Mouse (Mus musculus): ENCODE data around the gene Slc25a22. TPM values are rescaled to one million over a fixed set of nuclear protein-coding genes. Genes with fewer than 3 reads are reported as not detected.

Gene Slc25a22
- polyA plus RNA-seq, 1 experiment = 328 TPM

GRCm38 (mm10) chr7:141442199-141442598 is 4.5 kb upstream of the Slc25a22 start:
- Histone ChIP-seq H3K4me3 (replicated peaks; ENCODE audit: insufficient read depth, low read depth, low read length) (no peak overlapping the region), H3K27me3 (ENCODE audit: control insufficient read depth, insufficient read depth, low read length) (no peaks in the 10 kb centered on the region), H3K4me1 (ENCODE audit: control insufficient read depth, insufficient read depth, low read length) (peaks cover 26% of the 10 kb centered on the region), H3K27ac (ENCODE audit: insufficient read depth, low read length) (no peak overlapping the region)
- TF ChIP-seq POLR2A (IDR thresholded peaks at IDR 0.05; ENCODE audit: borderline replicate concordance, insufficient read depth, low read length) = no peak
- no peak for TF ChIP-seq CTCF (IDR thresholded peaks at IDR 0.05; ENCODE audit: borderline replicate concordance, insufficient read depth, low read depth, low read length)
- 88% methylated on average over 13 of the region's 13 CpGs for WGBS
- DNase-seq = peak in 1 of 2 experiments; percentile 8

- DNase-seq = peak in 1 of 2 experiments; percentile 17
- H3K4me1 ChIP-seq (ENCODE audit: control insufficient read depth, insufficient read depth, low read length) = peaks cover 26% of the 10 kb centered on the region
- no peak overlapping the region for H3K4me3 ChIP-seq (replicated peaks; ENCODE audit: insufficient read depth, low read depth, low read length)
- no peak overlapping the region for H3K27ac ChIP-seq (ENCODE audit: insufficient read depth, low read length)
- WGBS = 93% methylated on average over 9 of the region's 9 CpGs
- H3K27me3 ChIP-seq (ENCODE audit: control insufficient read depth, insufficient read depth, low read length) = no peaks in the 10 kb centered on the region
- TF ChIP-seq POLR2A (IDR thresholded peaks at IDR 0.05; ENCODE audit: borderline replicate concordance, insufficient read depth, low read length) (no peak), CTCF (IDR thresholded peaks at IDR 0.05; ENCODE audit: borderline replicate concordance, insufficient read depth, low read depth, low read length) (no peak)
Measured at GRCm38 (mm10) chr7:141441460-141441859, 3.8 kb upstream of the Slc25a22 start.

GRCm38 (mm10) chr7:141440613-141441012 is 2.9 kb upstream of the Slc25a22 start:
- no peak overlapping the region for H3K27ac ChIP-seq (ENCODE audit: insufficient read depth, low read length)
- peaks cover 31% of the 10 kb centered on the region for H3K4me1 ChIP-seq (ENCODE audit: control insufficient read depth, insufficient read depth, low read length)
- H3K4me3 ChIP-seq (replicated peaks; ENCODE audit: insufficient read depth, low read depth, low read length) = no peak overlapping the region
- TF ChIP-seq POLR2A (IDR thresholded peaks at IDR 0.05; ENCODE audit: borderline replicate concordance, insufficient read depth, low read length) (no peak), CTCF (IDR thresholded peaks at IDR 0.05; ENCODE audit: borderline replicate concordance, insufficient read depth, low read depth, low read length) (peak; percentile 80)
- 18% methylated on average over 6 of the region's 6 CpGs for WGBS
- H3K27me3 ChIP-seq (ENCODE audit: control insufficient read depth, insufficient read depth, low read length) = no peaks in the 10 kb centered on the region
- peak; percentile 70 to 72 for DNase-seq

GRCm38 (mm10) chr7:141439811-141440210 is 2.1 kb upstream of the Slc25a22 start:
- 94% methylated on average over 11 of the region's 11 CpGs for WGBS
- Histone ChIP-seq H3K27ac (ENCODE audit: insufficient read depth, low read length) (no peak overlapping the region), H3K4me1 (ENCODE audit: control insufficient read depth, insufficient read depth, low read length) (peaks cover 32% of the 10 kb centered on the region), H3K27me3 (ENCODE audit: control insufficient read depth, insufficient read depth, low read length) (no peaks in the 10 kb centered on the region), H3K4me3 (replicated peaks; ENCODE audit: insufficient read depth, low read depth, low read length) (no peak overlapping the region)
- DNase-seq = peak; percentile 21 to 32
- TF ChIP-seq POLR2A (IDR thresholded peaks at IDR 0.05; ENCODE audit: borderline replicate concordance, insufficient read depth, low read length) = no peak
- TF ChIP-seq CTCF (IDR thresholded peaks at IDR 0.05; ENCODE audit: borderline replicate concordance, insufficient read depth, low read depth, low read length) = no peak

GRCm38 (mm10) chr7:141439140-141439679 is 1.5 kb upstream of the Slc25a22 start:
- peak in 1 of 2 experiments; percentile 25 for DNase-seq
- no peak overlapping the region for H3K4me3 ChIP-seq (replicated peaks; ENCODE audit: insufficient read depth, low read depth, low read length)
- WGBS = 86% methylated on average over 10 of the region's 10 CpGs
- TF ChIP-seq CTCF (IDR thresholded peaks at IDR 0.05; ENCODE audit: borderline replicate concordance, insufficient read depth, low read depth, low read length) (no peak), POLR2A (IDR thresholded peaks at IDR 0.05; ENCODE audit: borderline replicate concordance, insufficient read depth, low read length) (no peak)
- H3K4me1 ChIP-seq (ENCODE audit: control insufficient read depth, insufficient read depth, low read length) = peaks cover 32% of the 10 kb centered on the region
- 0 out of 2 replicates have a peak overlapping the region, but pooled peaks have one; percentile 22 for H3K27ac ChIP-seq (ENCODE audit: insufficient read depth, low read length)
- no peaks in the 10 kb centered on the region for H3K27me3 ChIP-seq (ENCODE audit: control insufficient read depth, insufficient read depth, low read length)

- DNase-seq = peak; percentile 82 to 91
- no peaks in the 10 kb centered on the region for H3K27me3 ChIP-seq (ENCODE audit: control insufficient read depth, insufficient read depth, low read length)
- peaks cover 32% of the 10 kb centered on the region for H3K4me1 ChIP-seq (ENCODE audit: control insufficient read depth, insufficient read depth, low read length)
- peak overlapping the region; percentile 99 for H3K27ac ChIP-seq (ENCODE audit: insufficient read depth, low read length)
- TF ChIP-seq POLR2A (IDR thresholded peaks at IDR 0.05; ENCODE audit: borderline replicate concordance, insufficient read depth, low read length) (no peak), CTCF (IDR thresholded peaks at IDR 0.05; ENCODE audit: borderline replicate concordance, insufficient read depth, low read depth, low read length) (no peak)
- WGBS = 16% methylated on average over 12 of the region's 12 CpGs
- no peak overlapping the region for H3K4me3 ChIP-seq (replicated peaks; ENCODE audit: insufficient read depth, low read depth, low read length)
Measured at GRCm38 (mm10) chr7:141438201-141438968, 693 bp upstream of the Slc25a22 start.

- Histone ChIP-seq H3K27ac (ENCODE audit: insufficient read depth, low read length) (no peak overlapping the region; the same call in 1 of the 2 replicates), H3K27me3 (ENCODE audit: control insufficient read depth, insufficient read depth, low read length) (no peaks in the 10 kb centered on the region), H3K4me3 (replicated peaks; ENCODE audit: insufficient read depth, low read depth, low read length) (peak overlapping the region; percentile 98), H3K4me1 (ENCODE audit: control insufficient read depth, insufficient read depth, low read length) (peaks cover 40% of the 10 kb centered on the region)
- WGBS = 20% methylated on average over 2 of the region's 2 CpGs
- no peak for TF ChIP-seq CTCF (IDR thresholded peaks at IDR 0.05; ENCODE audit: borderline replicate concordance, insufficient read depth, low read depth, low read length)
- TF ChIP-seq POLR2A (IDR thresholded peaks at IDR 0.05; ENCODE audit: borderline replicate concordance, insufficient read depth, low read length) = no peak
- DNase-seq = peak in 1 of 2 experiments; percentile 18
Measured at GRCm38 (mm10) chr7:141436523-141436892, 1.2 kb downstream of the Slc25a22 start.

Measured in cerebellum, adult 2 months (tissue).